Mouse (Mus musculus): ENCODE measurements at regions not wholly inside any gene's neighbourhood (a gene's known extent, or its start where the extent isn't known, plus 50 kb on each side); places are given as distances from the start of the nearest gene placed in this dataset.

DNA sequence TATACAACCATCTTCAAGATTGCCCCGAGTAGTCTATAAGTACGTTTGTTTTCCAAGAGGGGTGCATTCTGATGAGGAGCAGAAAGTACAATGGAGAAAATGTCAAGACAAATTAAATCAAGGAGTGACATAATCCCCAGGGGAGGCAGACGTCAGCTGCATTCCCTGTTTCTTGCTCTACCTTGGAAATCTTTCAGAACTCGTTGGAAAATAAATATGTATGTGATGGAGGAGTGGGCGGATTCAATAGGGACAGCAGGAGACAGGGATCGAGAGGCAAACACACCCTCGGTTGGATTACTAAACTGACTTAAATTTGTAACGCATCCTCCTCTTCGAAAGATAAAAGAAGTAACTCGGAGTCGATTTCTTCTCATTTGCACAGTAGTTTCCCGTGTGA lies 164.8 kb upstream of the Klf4 start:
- Histone ChIP-seq H3K9me3 (replicated peaks; ENCODE audit: low read length) (no peaks in the 10 kb centered on the region), H3K4me2 (ENCODE audit: insufficient read depth, low read depth, poor library complexity, severe bottlenecking) (no peak overlapping the region), H3K79me2 (replicated peaks; ENCODE audit: control insufficient read depth, extremely low read depth, insufficient read depth, poor library complexity, severe bottlenecking) (no peaks in the 10 kb centered on the region), H3K27ac (ENCODE audit: insufficient read depth, low read depth) (no peak overlapping the region), H3K4me3 (replicated peaks in 1 of 3; ENCODE audit: low read depth in 2 of 3, low read length in 2 of 3, poor library complexity in 1 of 3) (no peak overlapping the region), H3K4me1 (ENCODE audit: control insufficient read depth in 1 of 2, insufficient read depth in 2 of 2) (0 out of 4 replicates have a peak, but pooled peaks cover 0 to under 1% of the 10 kb centered on the region in 2 experiments), H3K27me3 (replicated peaks) (no peaks in the 10 kb centered on the region), H3K36me3 (replicated peaks in 1 of 2; ENCODE audit: control insufficient read depth in 1 of 2, insufficient read depth in 1 of 2, low read length in 1 of 2) (no peaks in the 10 kb centered on the region), H3K9ac (ENCODE audit: insufficient read depth, low read depth) (no peak overlapping the region)
- dilution Hi-C loops (cut with MboI; ENCODE audit: extremely low pct_ligation_motif_present, extremely low pct_unique_long_range_greater_than_20kb, low sequenced_read_pairs) (no loop called here), in situ Hi-C loops (cut with MboI; ENCODE audit: low pct_ligation_motif_present, low pct_unique_long_range_greater_than_20kb, low sequenced_read_pairs) (no loop called here)
- DNase-seq (ENCODE audit: extremely low read depth) = no peak
- no peak for TF ChIP-seq CHD1 (IDR thresholded peaks at IDR 0.05; ENCODE audit: low read depth, low read length)

- Histone ChIP-seq H3K9ac (ENCODE audit: insufficient read depth, low read depth) (no peak overlapping the region), H3K4me1 (ENCODE audit: control insufficient read depth in 1 of 2, insufficient read depth in 2 of 2) (no peaks in the 10 kb centered on the region), H3K9me3 (replicated peaks; ENCODE audit: low read length) (no peaks in the 10 kb centered on the region), H3K4me2 (ENCODE audit: insufficient read depth, low read depth, poor library complexity, severe bottlenecking) (no peak overlapping the region), H3K79me2 (replicated peaks; ENCODE audit: control insufficient read depth, extremely low read depth, insufficient read depth, poor library complexity, severe bottlenecking) (no peaks in the 10 kb centered on the region), H3K4me3 (replicated peaks in 1 of 3; ENCODE audit: low read depth in 2 of 3, low read length in 2 of 3, poor library complexity in 1 of 3) (no peak overlapping the region), H3K36me3 (replicated peaks in 1 of 2; ENCODE audit: control insufficient read depth in 1 of 2, insufficient read depth in 1 of 2, low read length in 1 of 2) (no peaks in the 10 kb centered on the region), H3K27ac (ENCODE audit: insufficient read depth, low read depth) (no peak overlapping the region), H3K27me3 (replicated peaks) (no peaks in the 10 kb centered on the region)
- no peak for DNase-seq (ENCODE audit: extremely low read depth)
- TF ChIP-seq E2F4 (IDR thresholded peaks at IDR 0.05; ENCODE audit: insufficient replicate concordance, low read depth, low read length) = no peak
- TF ChIP-seq HCFC1 (IDR thresholded peaks at IDR 0.05; ENCODE audit: low read depth, low read length) = no peak
- no peak for TF ChIP-seq EP300 (IDR thresholded peaks at IDR 0.05; ENCODE audit: low read length)
- no peak for TF ChIP-seq JUN (IDR thresholded peaks at IDR 0.05; ENCODE audit: insufficient read depth, low read depth, low read length)
- no peak for TF ChIP-seq POLR2AphosphoS2 (IDR thresholded peaks at IDR 0.05; ENCODE audit: low read depth, low read length)
- TF ChIP-seq MEF2A (IDR thresholded peaks at IDR 0.05; ENCODE audit: borderline replicate concordance, low read depth, low read length) = no peak
- no peak for TF ChIP-seq ELF1 (IDR thresholded peaks at IDR 0.05; ENCODE audit: low read depth, low read length)
- TF ChIP-seq NELFE (IDR thresholded peaks at IDR 0.05; ENCODE audit: low read depth, low read length) = no peak
- no peak for TF ChIP-seq MAX (IDR thresholded peaks at IDR 0.05; ENCODE audit: low read length)
- no peak for TF ChIP-seq ZC3H11A (IDR thresholded peaks at IDR 0.05; ENCODE audit: low read depth, low read length)
- TF ChIP-seq GABPA (IDR thresholded peaks at IDR 0.05; ENCODE audit: insufficient replicate concordance, low read depth, low read length) = no peak
- TF ChIP-seq JUND (conservative IDR thresholded peaks at IDR 0.05; ENCODE audit: low read depth, low read length) = no peak
- TF ChIP-seq CHD2 (IDR thresholded peaks at IDR 0.05; ENCODE audit: low read length) = no peak
- TF ChIP-seq NRF1 (IDR thresholded peaks at IDR 0.05; ENCODE audit: low read depth, low read length) = no peak
- no peak for TF ChIP-seq MAFK (IDR thresholded peaks at IDR 0.05; ENCODE audit: insufficient replicate concordance, low read length)
- TF ChIP-seq MAZ (IDR thresholded peaks at IDR 0.05; ENCODE audit: low read depth, low read length) = no peak
- in situ Hi-C loops (cut with MboI; ENCODE audit: low pct_ligation_motif_present, low pct_unique_long_range_greater_than_20kb, low sequenced_read_pairs) (no loop called here), dilution Hi-C loops (cut with MboI; ENCODE audit: extremely low pct_ligation_motif_present, extremely low pct_unique_long_range_greater_than_20kb, low sequenced_read_pairs) (no loop called here)
These were observed 164.2 kb upstream of the Klf4 start for GRCm38 (mm10) chr4:55696428-55696827.

All from CH12.LX (cell line).